Mouse (Mus musculus) C2C12 (cell line): ENCODE measurements around the gene Tex33.

Source experiments
- CEBPB ChIP-seq: IDR thresholded peaks from one replicate; pipeline ENCODE4 v1.6.1; 2011; ENCODE audit warnings: low read depth, mild to moderate bottlenecking, control low read depth, moderate library complexity
- CTCF ChIP-seq: IDR thresholded peaks from one replicate; pipeline ENCODE4 v1.5.1; 2011; ENCODE audit not compliant: control insufficient read depth, insufficient read depth, insufficient read length
- FOSL1 ChIP-seq: IDR thresholded peaks from one replicate; pipeline ENCODE4 v1.8.0; 2011; ENCODE audit warnings: mild to moderate bottlenecking, low read length; ENCODE audit not compliant: poor library complexity, insufficient read depth, severe bottlenecking
- MYOD1 ChIP-seq: IDR thresholded peaks from one replicate; pipeline ENCODE4 v1.6.1; 2011; ENCODE audit warnings: low read depth; ENCODE audit not compliant: control insufficient read depth, insufficient read length
- USF1 ChIP-seq: IDR thresholded peaks from one replicate; pipeline ENCODE4 v1.6.1; 2011; ENCODE audit warnings: low read depth, mild to moderate bottlenecking, control low read depth, moderate library complexity

DNA sequence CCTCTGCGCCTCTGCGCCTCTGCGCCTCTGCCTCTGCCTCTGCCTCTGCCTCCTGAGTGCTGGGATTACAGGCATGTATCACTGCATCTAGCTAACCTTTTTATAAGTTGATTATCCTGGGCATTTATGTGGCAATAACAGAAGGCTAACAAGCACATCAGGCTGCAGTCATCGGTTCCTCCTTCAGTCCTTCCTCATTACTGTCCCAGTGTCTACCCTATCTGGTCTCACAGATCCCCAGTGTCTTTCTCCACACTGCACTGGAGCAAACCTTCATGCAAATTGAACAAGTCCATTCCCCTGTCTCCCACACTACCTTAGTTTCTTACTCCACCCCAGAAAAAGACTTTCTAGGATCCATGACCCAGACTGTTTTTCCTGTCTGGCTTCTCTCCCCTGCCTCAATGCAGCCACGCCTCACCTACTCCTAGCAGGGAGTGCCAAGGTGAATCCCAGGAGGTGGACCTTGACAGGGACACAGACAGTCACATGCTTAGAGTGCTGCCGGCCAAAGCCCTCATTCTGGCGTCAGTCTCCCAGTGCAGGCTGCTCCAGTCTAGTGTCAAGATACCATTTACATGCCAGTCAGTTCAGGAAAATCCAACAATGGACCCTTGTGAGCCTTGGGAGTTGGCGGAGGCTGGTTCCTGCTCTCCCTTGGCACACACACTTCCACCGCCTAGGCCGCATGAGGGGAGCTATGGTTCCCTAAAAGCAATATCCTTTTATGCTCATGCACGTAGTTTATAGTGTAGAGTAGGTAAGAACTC lies 12.1 kb downstream of the Tex33 start:
- TF ChIP-seq CTCF (no peak), FOSL1 (no peak), USF1 (no peak), CEBPB (no peak), MYOD1 (no peak)
